Mouse (Mus musculus) neural tube, embryonic 12.5 days (tissue): ENCODE measurements around the gene Gm20388. TPM values are rescaled to one million over a fixed set of nuclear protein-coding genes. Genes with fewer than 3 reads are reported as not detected.

Experiments used
- ATAC-seq: fragments of 200-750 bp; cut with Nextera tagmentation; 2 replicates; pipeline ENCODE4 v1.8.0; 2017; ENCODE audit warnings: low read depth, mild to moderate bottlenecking, moderate TSS enrichment, moderate library complexity; ENCODE audit not compliant: low FRiP score
- H3K27ac ChIP-seq: fragments of 300-500 bp; sonication (generic); 2 replicates; pipeline ENCODE4 v1.5.1; 2016
- H3K27me3 ChIP-seq: fragments of 300-500 bp; sonication (generic); replicated peaks from 2 replicates; pipeline ENCODE4 v1.6.1; 2016; ENCODE audit warnings: mild to moderate bottlenecking
- H3K36me3 ChIP-seq: fragments of 300-500 bp; sonication (generic); 2 replicates; pipeline ENCODE4 v1.6.1; 2016; ENCODE audit warnings: mild to moderate bottlenecking
- H3K4me1 ChIP-seq: fragments of 300-500 bp; sonication (generic); 2 replicates; pipeline ENCODE4 v1.6.1; 2016
- H3K4me2 ChIP-seq: fragments of 300-500 bp; sonication (generic); replicated peaks from 2 replicates; pipeline ENCODE4 v1.6.1; 2016; ENCODE audit warnings: mild to moderate bottlenecking
- H3K4me3 ChIP-seq: fragments of 300-500 bp; sonication (generic); 2 replicates; pipeline ENCODE4 v1.5.1; 2016
- H3K9ac ChIP-seq: fragments of 300-500 bp; sonication (generic); 2 replicates; pipeline ENCODE4 v1.6.1; 2016; ENCODE audit warnings: mild to moderate bottlenecking
- H3K9me3 ChIP-seq: fragments of 300-500 bp; sonication (generic); 2 replicates; pipeline ENCODE4 v1.6.1; 2016; ENCODE audit warnings: mild to moderate bottlenecking
- WGBS: fragments of 180-500 bp; shearing (Covaris S2); methylation state at CpG from one replicate; pipeline ENCODE4 v1.1.7; 2016; 5-methylcytosine and 5-hydroxymethylcytosine counted together
- polyA plus RNA-seq: library from polyadenylated mRNA; unstranded; fragments of >200 nt; fragmentation: Nextera tagmentation; extraction: Ambion mirVana; gene quantifications from 2 replicates; pipeline ENCODE4 v1.2.1, GENCODE M21; 2016

Gm20388 gene
- polyA plus RNA-seq, 1 experiment from 2014 or later: not detected

DNA sequence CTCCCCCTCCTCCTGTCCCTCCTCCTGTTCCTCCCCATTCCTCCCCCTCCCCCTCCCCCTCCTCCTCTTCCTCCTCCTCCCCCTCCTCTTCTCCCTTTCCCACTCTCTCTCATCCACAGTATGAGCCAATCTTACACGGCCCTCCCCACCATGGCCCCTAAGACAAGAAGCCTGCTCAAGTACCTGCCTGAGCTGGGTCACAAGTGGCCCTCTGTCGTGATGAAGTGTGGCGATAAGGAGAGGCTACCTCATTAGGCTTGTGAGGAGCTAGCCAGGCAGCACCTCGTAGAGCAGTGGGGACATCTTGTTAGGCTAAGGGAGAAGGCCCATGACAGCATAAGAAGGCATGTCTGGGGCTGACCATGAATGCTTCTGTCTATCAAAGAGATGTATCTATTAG lies 1762.5 kb downstream of the Gm20388 start:
- H3K9ac ChIP-seq: no peak overlapping the region
- 79% methylated on average over 4 of the region's 4 CpGs for WGBS

DNA sequence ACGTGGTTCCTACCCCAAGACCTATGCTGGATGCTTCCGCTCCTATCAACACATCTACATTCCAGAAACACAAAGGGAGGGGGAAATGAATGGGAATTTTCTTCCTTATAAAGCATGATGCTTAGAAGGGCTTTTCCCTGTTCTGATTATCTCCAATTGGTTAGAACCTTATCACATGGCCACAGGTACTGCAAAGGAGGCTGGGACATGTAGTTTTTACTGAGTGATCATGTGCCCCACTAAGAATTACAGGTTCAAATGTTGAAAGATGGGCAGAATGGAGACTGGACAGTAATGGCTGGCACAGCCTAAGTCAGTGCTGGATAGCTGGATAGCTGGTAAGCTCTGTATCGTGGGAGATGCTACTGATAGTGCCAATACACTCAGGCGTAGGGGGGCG lies 1763.3 kb downstream of the Gm20388 start:
- H3K4me2 ChIP-seq: no peak overlapping the region
- peaks cover 6% of the 10 kb centered on the region; the same call in 1 of the 2 replicates for H3K4me1 ChIP-seq
- H3K9ac ChIP-seq: no peak overlapping the region
- peak; percentile 50; the same call in 1 of the 2 replicates for ATAC-seq
- no peak overlapping the region for H3K4me3 ChIP-seq
- no peaks in the 10 kb centered on the region for H3K36me3 ChIP-seq
- no peaks in the 10 kb centered on the region for H3K27me3 ChIP-seq
- H3K27ac ChIP-seq: no peak overlapping the region
- no peaks in the 10 kb centered on the region for H3K9me3 ChIP-seq
- 83% methylated on average over 5 of the region's 5 CpGs for WGBS

More for the DNA sequence above, 1762.5 kb downstream of the Gm20388 start:
- no peaks in the 10 kb centered on the region for H3K9me3 ChIP-seq
- peaks cover 13% of the 10 kb centered on the region for H3K4me1 ChIP-seq
- no peak for ATAC-seq
- no peak overlapping the region for H3K4me3 ChIP-seq
- H3K27me3 ChIP-seq: no peaks in the 10 kb centered on the region
- no peaks in the 10 kb centered on the region for H3K36me3 ChIP-seq
- H3K27ac ChIP-seq: no peak overlapping the region
- no peak overlapping the region for H3K4me2 ChIP-seq

- 56% methylated on average over 5 of the region's 5 CpGs for WGBS
- ATAC-seq: no peak
- Histone ChIP-seq H3K4me1 (no peaks in the 10 kb centered on the region; the same call in 1 of the 2 replicates), H3K27me3 (no peaks in the 10 kb centered on the region), H3K9me3 (no peaks in the 10 kb centered on the region), H3K4me2 (no peak overlapping the region), H3K4me3 (no peak overlapping the region), H3K27ac (no peak overlapping the region), H3K36me3 (no peaks in the 10 kb centered on the region), H3K9ac (no peak overlapping the region)
Observed at GRCm38 (mm10) chr8:121674524-121674923, 1763.9 kb downstream of the Gm20388 start.

DNA sequence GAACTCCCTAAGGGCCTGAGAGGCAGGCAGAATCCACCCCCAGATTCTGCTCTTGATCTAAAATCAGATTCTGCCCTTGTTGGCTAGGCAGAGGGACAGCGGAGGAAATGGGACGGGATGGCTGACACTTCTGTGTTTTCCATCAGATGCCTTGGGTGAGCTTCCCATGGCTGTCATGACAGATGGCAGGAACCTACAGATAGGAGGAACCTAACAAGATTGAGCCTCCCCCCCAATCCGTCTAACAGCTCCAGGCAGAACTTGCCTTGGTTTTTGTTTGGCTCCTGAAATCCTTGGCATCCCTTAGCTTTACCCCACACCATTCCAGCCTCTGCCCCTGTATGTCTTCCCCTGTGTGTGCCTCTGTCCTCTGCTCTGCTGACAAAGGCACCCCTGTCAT lies 1764.5 kb downstream of the Gm20388 start:
- no peaks in the 10 kb centered on the region; the same call in 1 of the 2 replicates for H3K4me1 ChIP-seq
- 74% methylated on average over 3 of the region's 3 CpGs for WGBS
- H3K36me3 ChIP-seq: no peaks in the 10 kb centered on the region
- no peak overlapping the region for H3K4me3 ChIP-seq
- H3K9ac ChIP-seq: no peak overlapping the region
- H3K9me3 ChIP-seq: no peaks in the 10 kb centered on the region
- no peak for ATAC-seq
- H3K27me3 ChIP-seq: no peaks in the 10 kb centered on the region
- no peak overlapping the region for H3K27ac ChIP-seq
- H3K4me2 ChIP-seq: no peak overlapping the region

- no peaks in the 10 kb centered on the region for H3K36me3 ChIP-seq
- no peaks in the 10 kb centered on the region for H3K27me3 ChIP-seq
- no peak overlapping the region for H3K4me2 ChIP-seq
- H3K4me3 ChIP-seq: no peak overlapping the region
- H3K9ac ChIP-seq: no peak overlapping the region
- WGBS: 62% methylated on average over 20 of the region's 20 CpGs
- no peaks in the 10 kb centered on the region; the same call in 1 of the 2 replicates for H3K4me1 ChIP-seq
- no peak overlapping the region for H3K27ac ChIP-seq
- ATAC-seq: no peak
- no peaks in the 10 kb centered on the region for H3K9me3 ChIP-seq
Observed at GRCm38 (mm10) chr8:121675701-121676100, 1765.1 kb downstream of the Gm20388 start.

- Histone ChIP-seq H3K36me3 (no peaks in the 10 kb centered on the region), H3K4me2 (no peak overlapping the region), H3K27me3 (no peaks in the 10 kb centered on the region), H3K4me3 (no peak overlapping the region), H3K9me3 (no peaks in the 10 kb centered on the region), H3K4me1 (no peaks in the 10 kb centered on the region; the same call in 1 of the 2 replicates), H3K9ac (no peak overlapping the region), H3K27ac (no peak overlapping the region)
- WGBS: 71% methylated on average over 5 of the region's 5 CpGs
- no peak for ATAC-seq
Observed at GRCm38 (mm10) chr8:121678696-121679095, 1768.1 kb downstream of the Gm20388 start.

GRCm38 (mm10) chr8:121680896-121681295 lies 1770.3 kb downstream of the Gm20388 start:
- ATAC-seq: no peak
- no peak overlapping the region for H3K4me2 ChIP-seq
- no peaks in the 10 kb centered on the region for H3K9me3 ChIP-seq
- H3K27ac ChIP-seq: no peak overlapping the region
- 90% methylated on average over 4 of the region's 4 CpGs for WGBS
- H3K36me3 ChIP-seq: no peaks in the 10 kb centered on the region
- H3K27me3 ChIP-seq: no peaks in the 10 kb centered on the region
- H3K4me3 ChIP-seq: no peak overlapping the region
- no peaks in the 10 kb centered on the region for H3K4me1 ChIP-seq
- H3K9ac ChIP-seq: no peak overlapping the region

DNA sequence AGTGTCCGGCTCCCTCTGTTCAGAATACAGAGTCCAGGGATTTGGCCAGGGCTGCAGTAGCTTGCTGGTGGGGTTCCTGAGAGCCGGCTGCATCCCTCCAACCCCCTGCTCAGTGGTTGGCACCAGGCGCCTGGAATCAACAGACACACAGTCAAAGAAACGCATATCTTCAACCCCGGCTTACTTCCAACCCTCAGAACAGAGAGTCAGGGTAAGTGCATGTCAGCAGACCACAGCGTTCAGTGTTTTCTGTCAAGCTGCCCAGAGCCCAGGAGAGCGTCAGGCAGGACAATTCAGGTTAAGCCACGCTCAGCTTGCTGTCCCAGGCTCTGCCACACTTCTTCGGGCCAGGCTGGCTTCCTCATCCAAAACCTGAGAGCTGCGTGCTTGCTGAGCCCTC lies 1770.8 kb downstream of the Gm20388 start:
- Histone ChIP-seq H3K9ac (no peak overlapping the region), H3K27me3 (no peaks in the 10 kb centered on the region), H3K36me3 (no peaks in the 10 kb centered on the region), H3K4me3 (no peak overlapping the region), H3K9me3 (no peaks in the 10 kb centered on the region), H3K4me2 (no peak overlapping the region), H3K27ac (no peak overlapping the region), H3K4me1 (no peaks in the 10 kb centered on the region)
- ATAC-seq: no peak
- 68% methylated on average over 10 of the region's 10 CpGs for WGBS

DNA sequence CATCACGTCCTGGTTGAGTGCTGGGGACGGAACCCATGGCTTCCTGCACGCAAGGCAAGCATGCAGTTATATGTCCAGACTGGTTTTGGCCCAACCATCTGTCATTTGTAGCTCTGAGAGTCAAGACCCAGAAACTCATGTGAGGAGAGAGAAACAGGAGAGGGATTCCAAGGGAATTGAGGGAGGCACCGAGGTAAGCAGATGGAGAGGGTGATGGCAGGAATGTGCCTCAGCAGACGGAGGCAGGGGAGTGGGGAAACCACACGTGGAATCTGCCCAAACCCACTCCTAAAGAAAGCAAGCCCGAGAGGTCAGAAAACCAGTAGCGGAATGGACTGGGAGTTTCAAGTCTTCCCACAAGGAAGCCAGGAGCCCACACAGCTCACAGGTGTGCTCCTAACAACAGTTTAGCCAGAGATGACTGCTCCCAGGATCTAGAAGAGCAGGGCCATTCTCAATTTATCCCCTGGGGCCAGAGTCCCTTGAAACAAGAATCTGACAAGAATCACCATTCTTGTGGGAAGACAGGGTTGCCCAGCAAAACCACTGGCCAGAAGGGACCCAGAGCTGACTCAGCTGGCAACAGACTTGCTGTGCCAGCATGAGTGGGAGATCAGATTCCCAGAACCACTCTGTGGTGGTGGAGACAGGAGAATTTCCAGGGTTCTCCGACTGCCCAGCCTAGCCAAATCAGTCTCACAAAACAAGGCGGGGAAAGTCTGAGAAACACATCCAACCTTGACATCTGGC lies 1772.6 kb downstream of the Gm20388 start:
- no peak overlapping the region for H3K9ac ChIP-seq
- no peaks in the 10 kb centered on the region for H3K27me3 ChIP-seq
- H3K9me3 ChIP-seq: no peaks in the 10 kb centered on the region
- no peak overlapping the region for H3K4me2 ChIP-seq
- H3K4me1 ChIP-seq: peaks cover 8% of the 10 kb centered on the region
- ATAC-seq: no peak
- H3K36me3 ChIP-seq: no peaks in the 10 kb centered on the region
- no peak overlapping the region for H3K4me3 ChIP-seq
- no peak overlapping the region for H3K27ac ChIP-seq
- 81% methylated on average over 10 of the region's 10 CpGs for WGBS

DNA sequence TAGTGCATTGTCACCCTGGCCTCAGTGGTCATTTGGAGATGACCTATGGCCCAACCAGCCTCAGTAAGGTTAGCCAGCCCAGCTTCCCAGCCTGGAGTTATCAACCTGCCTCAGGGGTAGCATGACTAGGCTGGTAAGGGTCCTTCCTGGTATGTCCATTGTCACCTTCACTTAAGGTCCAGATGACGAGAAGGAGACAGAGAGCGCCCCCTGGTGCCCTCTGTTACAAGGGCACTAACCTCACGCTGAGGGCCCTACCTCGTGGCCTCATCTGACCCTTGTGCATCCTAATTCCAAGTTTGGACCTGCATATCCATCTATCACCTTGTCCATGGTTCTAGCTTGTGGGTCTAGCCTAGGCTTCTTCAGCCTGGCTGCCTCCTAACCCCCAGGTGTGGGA lies 1774.8 kb downstream of the Gm20388 start:
- Histone ChIP-seq H3K27me3 (no peaks in the 10 kb centered on the region), H3K27ac (no peak overlapping the region)
- 17% methylated on average over 4 of the region's 4 CpGs for WGBS

GRCm38 (mm10) chr8:121687455-121688161 lies 1777.0 kb downstream of the Gm20388 start:
- no peak overlapping the region for H3K4me3 ChIP-seq
- no peaks in the 10 kb centered on the region for H3K27me3 ChIP-seq
- no peaks in the 10 kb centered on the region for H3K36me3 ChIP-seq
- WGBS: 57% methylated on average over 14 of the region's 14 CpGs
- no peak overlapping the region for H3K27ac ChIP-seq
- no peak overlapping the region for H3K9ac ChIP-seq
- H3K9me3 ChIP-seq: no peaks in the 10 kb centered on the region
- H3K4me1 ChIP-seq: peaks cover 10% of the 10 kb centered on the region
- no peak overlapping the region for H3K4me2 ChIP-seq
- 0 out of 2 replicates have a peak, but pooled peaks have one; percentile 17 for ATAC-seq

More for the DNA sequence above, 1774.8 kb downstream of the Gm20388 start:
- no peak for ATAC-seq
- Histone ChIP-seq H3K4me3 (no peak overlapping the region), H3K36me3 (no peaks in the 10 kb centered on the region), H3K4me1 (peaks cover 10% of the 10 kb centered on the region), H3K4me2 (no peak overlapping the region), H3K9ac (no peak overlapping the region), H3K9me3 (no peaks in the 10 kb centered on the region)

DNA sequence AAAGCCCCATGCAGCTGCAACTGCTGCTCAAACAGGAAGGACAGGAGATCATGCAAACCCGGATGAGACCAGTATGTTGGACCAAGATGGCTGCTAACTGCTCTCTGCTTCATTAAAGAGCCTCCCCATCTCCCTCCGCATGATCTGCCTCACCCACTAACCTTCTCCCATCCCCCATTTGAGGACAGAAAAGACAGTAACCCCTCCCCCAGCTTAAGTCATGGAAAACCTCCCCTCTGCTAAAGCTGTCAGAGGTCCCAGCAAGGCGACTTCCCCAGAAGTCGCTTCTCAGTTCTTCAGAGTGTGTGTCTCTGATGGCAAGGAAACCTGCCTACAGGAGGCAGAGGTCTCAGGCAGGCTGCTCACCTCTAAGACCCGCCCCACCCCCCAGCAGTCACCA lies 1777.9 kb downstream of the Gm20388 start:
- 49% methylated on average over 5 of the region's 5 CpGs for WGBS
- H3K4me2 ChIP-seq: no peak overlapping the region
- no peaks in the 10 kb centered on the region for H3K9me3 ChIP-seq
- H3K4me3 ChIP-seq: no peak overlapping the region
- H3K36me3 ChIP-seq: no peaks in the 10 kb centered on the region
- H3K27ac ChIP-seq: no peak overlapping the region
- H3K4me1 ChIP-seq: peaks cover 10% of the 10 kb centered on the region
- no peaks in the 10 kb centered on the region for H3K27me3 ChIP-seq
- H3K9ac ChIP-seq: no peak overlapping the region
- ATAC-seq: no peak
